Mouse (Mus musculus): ENCODE results near the gene Xrcc4.
A peak's percentile ranks its signal among the peaks of the same experiment; 100 is the strongest.

Xrcc4 gene

DNA sequence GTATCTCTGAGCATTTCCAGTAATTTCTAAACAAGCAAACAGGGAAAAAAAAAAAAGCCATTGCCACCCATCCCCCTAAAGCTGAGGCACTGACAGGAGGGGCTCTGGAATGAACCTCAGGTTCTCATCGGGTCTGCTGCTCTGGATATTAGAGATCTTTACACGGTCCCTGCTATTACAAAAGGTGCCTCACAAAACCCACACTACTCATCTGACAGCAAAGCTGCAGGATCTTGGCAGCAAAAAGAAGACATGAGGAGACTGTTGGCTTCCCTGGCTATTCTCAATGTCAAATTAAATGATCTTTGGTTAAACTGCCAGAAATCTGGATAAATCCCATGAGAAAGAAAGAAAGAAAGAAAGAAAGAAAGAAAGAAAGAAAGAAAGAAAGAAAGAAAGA is 145.1 kb downstream of the Xrcc4 start:
- DNase-seq (ENCODE audit: low read depth): no peak

- DNase-seq (ENCODE audit: low read depth): no peak
These were observed 159.9 kb downstream of the Xrcc4 start for GRCm38 (mm10) chr13:89929477-89929876.

GRCm38 (mm10) chr13:89918814-89919481 is 170.5 kb downstream of the Xrcc4 start:
- no peak for DNase-seq (ENCODE audit: low read depth)

DNA sequence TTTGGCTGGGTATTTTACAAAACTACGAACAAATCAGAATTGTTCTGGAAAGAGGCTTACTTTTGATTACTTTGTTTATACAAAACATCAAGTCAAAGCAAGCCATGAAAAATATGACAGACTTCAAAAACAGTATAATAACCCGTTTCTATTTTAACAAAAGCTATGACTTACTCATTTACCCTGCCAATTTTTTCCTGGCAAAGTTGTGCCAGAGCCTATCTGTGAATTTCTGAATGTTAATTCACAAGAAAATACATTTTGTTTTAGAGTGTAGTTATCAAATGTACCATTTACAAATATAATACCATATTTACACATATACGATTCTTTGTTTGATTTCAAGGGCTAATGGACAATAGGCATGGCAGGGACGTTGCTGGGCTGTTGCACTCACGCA is 175.1 kb downstream of the Xrcc4 start:
- no peak for DNase-seq (ENCODE audit: low read depth)

DNA sequence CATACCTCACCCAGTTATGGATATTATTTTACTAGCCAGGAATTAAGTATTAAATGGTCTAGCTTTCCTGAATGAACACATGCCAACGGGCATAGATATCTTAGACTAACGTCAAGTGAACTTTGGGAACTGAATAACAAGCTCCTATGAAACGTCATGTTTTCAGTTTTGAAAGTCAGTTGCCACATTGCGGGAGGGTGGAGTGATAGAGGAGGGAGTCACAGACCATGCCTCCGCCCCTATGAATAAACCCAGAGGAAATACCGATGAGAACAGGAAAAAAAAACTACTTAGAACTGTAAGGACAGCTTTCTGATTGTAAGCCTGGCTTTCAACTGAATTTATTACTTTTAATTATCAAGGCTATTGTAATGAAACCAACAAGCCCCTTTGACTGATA is 175.5 kb downstream of the Xrcc4 start:
- DNase-seq (ENCODE audit: low read depth): no peak

- DNase-seq (ENCODE audit: low read depth): no peak
These were observed 183.3 kb downstream of the Xrcc4 start for GRCm38 (mm10) chr13:89906120-89906519.

- DNase-seq (ENCODE audit: low read depth): no peak
These were observed 190.3 kb downstream of the Xrcc4 start for GRCm38 (mm10) chr13:89899066-89899465.

GRCm38 (mm10) chr13:89892140-89892539 is 197.3 kb downstream of the Xrcc4 start:
- DNase-seq (ENCODE audit: low read depth): no peak

DNA sequence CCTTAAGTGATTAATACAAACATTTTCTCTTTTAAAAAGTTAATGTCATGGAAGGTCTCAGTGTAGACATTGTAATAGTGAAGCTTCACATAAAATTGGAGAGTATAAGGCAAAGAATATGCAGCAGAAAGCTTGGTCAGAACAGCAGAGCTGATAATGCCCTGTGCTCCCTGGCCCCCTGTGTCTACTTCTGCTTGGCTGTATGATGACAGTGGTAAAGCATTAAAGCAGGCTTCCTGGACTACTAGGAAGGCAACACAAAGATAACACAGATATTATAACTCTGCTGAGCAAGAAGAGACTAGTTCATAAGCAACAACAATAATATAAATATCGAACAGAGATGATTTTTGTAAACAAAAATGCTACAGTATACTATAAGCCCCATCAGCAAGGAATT is 199.2 kb downstream of the Xrcc4 start:
- no peak for DNase-seq (ENCODE audit: low read depth)

- peak; percentile 3 for DNase-seq (ENCODE audit: low read depth)
These were observed 200.3 kb downstream of the Xrcc4 start for GRCm38 (mm10) chr13:89889074-89889473.

GRCm38 (mm10) chr13:89883523-89883922 is 205.9 kb downstream of the Xrcc4 start:
- no peak for DNase-seq (ENCODE audit: low read depth)

DNA sequence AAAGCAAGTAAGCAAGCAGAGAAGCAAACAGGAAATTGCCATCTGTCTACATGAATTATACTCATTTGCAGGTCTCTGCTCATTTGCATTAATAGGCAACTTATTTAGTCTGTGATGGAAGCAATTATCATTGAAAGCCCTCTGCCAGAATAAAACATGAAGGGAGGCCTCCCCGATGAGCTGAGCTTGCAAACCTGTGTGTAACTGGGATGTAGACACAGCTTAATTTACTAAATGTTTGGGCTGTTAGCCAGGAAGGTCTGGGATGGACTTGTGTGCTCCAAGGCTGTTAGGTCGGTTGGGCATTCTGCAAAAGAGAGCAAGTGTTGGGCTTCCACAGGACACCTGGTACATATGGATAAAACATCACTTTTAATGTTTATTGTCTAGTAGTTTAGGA is 208.1 kb downstream of the Xrcc4 start:
- DNase-seq (ENCODE audit: low read depth): no peak

GRCm38 (mm10) chr13:89878832-89879468 is 210.5 kb downstream of the Xrcc4 start:
- DNase-seq (ENCODE audit: low read depth): no peak

- DNase-seq (ENCODE audit: low read depth): no peak
These were observed 213.9 kb downstream of the Xrcc4 start for GRCm38 (mm10) chr13:89875499-89875898.

GRCm38 (mm10) chr13:89872725-89873124 is 216.7 kb downstream of the Xrcc4 start:
- DNase-seq (ENCODE audit: low read depth): no peak

DNA sequence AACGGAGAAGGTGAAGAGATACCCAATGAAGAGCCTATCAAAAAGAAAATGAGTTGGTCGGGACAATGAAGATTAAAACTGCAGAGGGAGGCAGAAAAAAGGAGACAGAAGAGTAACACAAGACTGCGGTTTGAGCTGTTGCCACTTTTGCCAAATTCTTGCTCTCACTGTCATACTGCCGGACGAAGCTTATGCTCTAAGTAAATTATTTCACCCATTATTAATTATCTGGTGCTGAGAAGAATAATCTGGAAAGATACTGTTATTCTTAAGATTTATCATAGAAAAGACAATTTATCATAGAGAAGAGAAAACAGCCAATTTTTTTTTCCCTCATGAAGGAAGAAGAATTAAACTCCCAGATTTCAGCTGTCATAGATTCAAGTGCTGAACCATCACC is 235.3 kb downstream of the Xrcc4 start:
- no peak for DNase-seq (ENCODE audit: low read depth)

DNA sequence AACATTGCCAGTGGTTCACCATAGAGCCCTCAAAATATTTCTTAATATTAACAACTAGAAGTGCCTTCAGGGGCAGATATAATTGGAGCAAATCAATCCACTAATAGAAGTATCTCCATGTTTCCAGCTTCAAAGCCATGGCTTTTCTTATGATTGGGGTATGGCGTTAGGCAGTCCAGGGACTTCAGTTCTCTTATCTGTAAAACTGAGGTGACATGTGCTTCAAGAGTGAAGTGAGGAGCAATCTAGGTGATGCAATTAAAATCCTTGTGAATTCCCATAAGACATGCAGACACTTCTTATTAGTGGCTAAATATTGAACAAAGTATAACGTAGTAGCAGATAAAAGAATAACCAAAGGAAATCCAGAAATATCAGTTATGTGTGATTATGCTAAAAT is 238.7 kb downstream of the Xrcc4 start:
- no peak for DNase-seq (ENCODE audit: low read depth)

GRCm38 (mm10) chr13:89849955-89850354 is 239.5 kb downstream of the Xrcc4 start:
- no peak for DNase-seq (ENCODE audit: low read depth)

DNA sequence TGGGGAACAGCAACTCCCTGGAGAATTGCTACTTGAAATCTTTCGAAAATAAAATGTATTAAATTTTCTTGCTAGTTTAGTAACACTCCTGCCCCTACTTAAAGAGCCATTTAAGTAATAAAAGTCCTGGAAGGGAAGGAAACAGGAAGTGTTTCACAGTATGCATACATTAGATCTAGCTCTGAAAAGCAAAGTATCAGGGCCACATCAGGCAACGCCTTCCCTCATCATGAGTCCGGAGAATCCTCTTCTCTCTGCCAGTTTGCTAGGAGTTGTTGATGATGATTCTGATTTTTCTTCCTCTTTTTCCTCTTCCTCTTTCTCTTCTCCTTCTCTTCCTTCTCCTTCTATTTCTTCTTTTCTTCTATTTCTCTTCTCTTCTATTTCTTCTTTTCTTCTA is 250.8 kb downstream of the Xrcc4 start:
- DNase-seq (ENCODE audit: low read depth): no peak

GRCm38 (mm10) chr13:89834485-89834884 is 254.9 kb downstream of the Xrcc4 start:
- no peak for DNase-seq (ENCODE audit: low read depth)

DNA sequence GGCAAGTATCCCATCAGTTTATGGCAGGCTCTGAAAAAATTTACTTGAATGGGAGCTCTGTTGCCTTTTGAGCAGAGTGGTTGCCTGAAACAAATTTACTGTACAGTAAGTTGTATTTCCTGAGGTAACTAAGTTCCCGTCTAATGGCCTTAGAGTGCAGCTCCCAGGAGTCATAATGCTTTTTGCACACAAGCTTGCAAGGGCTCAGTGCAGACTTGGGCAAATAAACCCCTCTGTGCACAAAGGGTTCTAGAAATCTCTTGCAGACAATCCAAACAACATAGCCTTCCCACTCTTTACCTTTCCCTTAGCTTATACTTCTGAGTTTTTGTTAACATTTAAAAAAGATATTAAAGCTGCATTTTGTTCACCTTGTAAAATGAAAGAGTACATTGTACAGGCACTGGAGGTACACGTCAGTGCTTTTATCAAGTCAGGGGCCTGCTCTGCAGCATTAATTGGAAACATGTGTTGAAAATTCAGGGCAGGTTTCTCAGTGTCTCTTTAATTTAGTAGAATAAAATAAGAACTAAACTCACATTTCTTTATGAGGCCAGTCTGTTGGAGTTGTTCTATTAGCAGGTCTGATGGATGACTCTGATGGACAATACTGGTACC is 256.2 kb downstream of the Xrcc4 start:
- DNase-seq (ENCODE audit: low read depth): no peak

- DNase-seq (ENCODE audit: low read depth): no peak
These were observed 260.9 kb downstream of the Xrcc4 start for GRCm38 (mm10) chr13:89828429-89828970.

DNA sequence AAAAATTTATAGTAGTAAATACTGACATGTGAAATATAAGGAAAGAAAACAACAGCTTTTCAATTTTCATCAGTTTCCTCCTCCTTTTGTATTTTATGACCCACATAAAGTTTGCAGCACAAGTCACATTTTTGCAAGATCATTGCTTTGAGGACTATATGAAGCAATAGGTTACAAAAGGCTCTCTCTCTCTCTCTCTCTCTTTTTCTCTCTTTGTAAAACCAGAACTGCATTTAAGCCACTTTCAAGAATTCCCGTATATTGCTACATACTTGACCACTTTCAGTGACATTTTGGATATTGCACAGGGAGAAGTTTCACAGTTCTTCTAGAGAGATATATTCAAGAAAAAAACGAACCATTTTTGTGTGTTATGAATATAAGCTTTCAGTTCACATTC is 261.6 kb downstream of the Xrcc4 start:
- DNase-seq (ENCODE audit: low read depth): no peak
